Mouse (Mus musculus) limb, embryonic 12.5 days (tissue): Measurements from ENCODE around the gene Mst1r. TPM values are rescaled to one million over a fixed set of nuclear protein-coding genes. Genes with fewer than 3 reads are reported as not detected.

ENCODE experiments used
- polyA plus RNA-seq: library from polyadenylated mRNA; unstranded; fragments of >200 nt; fragmentation: Nextera tagmentation; extraction: Ambion mirVana; gene quantifications from 2 replicates; pipeline ENCODE4 v1.2.1, GENCODE M21; 2016

Gene Mst1r
- polyA plus RNA-seq, 1 experiment from 2014 or later: 2.5 TPM

Other genes with a start within 250 kb of the Mst1r start
- gene Slc38a3, start 237.3 kb upstream of the Mst1r start, polyA plus RNA-seq: 3.5 and 5.0 TPM in 2 replicates
- gene Gnat1, start 227.2 kb upstream of the Mst1r start, polyA plus RNA-seq: 2.1 and 2.2 TPM in 2 replicates
- 47.6 and 53.5 TPM in 2 replicates for gene Sema3f, start 196.4 kb upstream of the Mst1r start, polyA plus RNA-seq
- 232 and 239 TPM in 2 replicates for gene Rbm5, start 135.9 kb upstream of the Mst1r start, polyA plus RNA-seq
- 111 TPM in 2 replicates for gene Rbm6, start 33.6 kb upstream of the Mst1r start, polyA plus RNA-seq
- 10.4 and 12.9 TPM in 2 replicates for gene Mon1a, start 18.7 kb upstream of the Mst1r start, polyA plus RNA-seq
- gene Actl11, start 21.6 kb downstream of the Mst1r start, polyA plus RNA-seq: not detected in 2 replicates
- 11.3 and 12.7 TPM in 2 replicates for gene Camkv, start 28.8 kb downstream of the Mst1r start, polyA plus RNA-seq
- gene Traip, start 43.3 kb downstream of the Mst1r start, polyA plus RNA-seq: 32.3 and 33.0 TPM in 2 replicates
- gene Uba7, start 68.6 kb downstream of the Mst1r start, polyA plus RNA-seq: 25.4 and 29.8 TPM in 2 replicates
- gene Gm20661, start 76.2 kb downstream of the Mst1r start, polyA plus RNA-seq: 10.4 and 11.2 TPM in 2 replicates
- gene Inka1, start 79.0 kb downstream of the Mst1r start, polyA plus RNA-seq: 133 and 138 TPM in 2 replicates
- gene Cdhr4, start 85.6 kb downstream of the Mst1r start, polyA plus RNA-seq: 18.6 and 19.3 TPM in 2 replicates
- 1.3 TPM in 2 replicates for gene Gm20662, start 89.5 kb downstream of the Mst1r start, polyA plus RNA-seq
- gene Ip6k1, start 95.6 kb downstream of the Mst1r start, polyA plus RNA-seq: 80.6 and 84.4 TPM in 2 replicates
- 22.5 and 25.5 TPM in 2 replicates for gene Gmppb, start 142.4 kb downstream of the Mst1r start, polyA plus RNA-seq
- 3.1 and 3.7 TPM in 2 replicates for gene Amigo3, start 146.3 kb downstream of the Mst1r start, polyA plus RNA-seq
- gene Mst1, start 173.6 kb downstream of the Mst1r start, polyA plus RNA-seq: 0.18 and 0.51 TPM in 2 replicates
- gene Rnf123, start 176.5 kb downstream of the Mst1r start, polyA plus RNA-seq: 30.5 and 38.0 TPM in 2 replicates
- gene Apeh, start 187.7 kb downstream of the Mst1r start, polyA plus RNA-seq: 56.9 and 57.9 TPM in 2 replicates